Mouse (Mus musculus) hindbrain, embryonic 16.5 days (tissue): ENCODE results near the gene Clasp2. TPM values are rescaled to one million over a fixed set of nuclear protein-coding genes. Genes with fewer than 3 reads are reported as not detected.

ENCODE experiments used
- ATAC-seq: fragments of 200-750 bp; cut with Nextera tagmentation; 2 replicates; pipeline ENCODE4 v1.8.0; 2017; ENCODE audit warnings: moderate TSS enrichment, moderate library complexity
- H3K27ac ChIP-seq: fragments of 300-500 bp; sonication (generic); 2 replicates; pipeline ENCODE4 v1.5.1; 2014; ENCODE audit warnings: low read depth, mild to moderate bottlenecking, control low read depth, low read length, moderate library complexity
- H3K27me3 ChIP-seq: fragments of 300-500 bp; sonication (generic); replicated peaks from 2 replicates; pipeline ENCODE4 v1.6.1; 2014; ENCODE audit warnings: low read length; ENCODE audit not compliant: control insufficient read depth, insufficient read depth
- H3K36me3 ChIP-seq: fragments of 300-500 bp; sonication (generic); 2 replicates; pipeline ENCODE4 v1.6.1; 2014; ENCODE audit warnings: mild to moderate bottlenecking, low read length, moderate library complexity, mixed read lengths; ENCODE audit not compliant: control insufficient read depth, insufficient read depth
- H3K4me1 ChIP-seq: fragments of 300-500 bp; sonication (generic); 2 replicates; pipeline ENCODE4 v1.6.1; 2014; ENCODE audit warnings: low read depth, low read length; ENCODE audit not compliant: control insufficient read depth, insufficient read depth
- H3K4me2 ChIP-seq: fragments of 300-500 bp; sonication (generic); 2 replicates; pipeline ENCODE4 v1.6.1; 2014; ENCODE audit warnings: mild to moderate bottlenecking, low read length, control low read depth, moderate library complexity
- H3K4me3 ChIP-seq: fragments of 300-500 bp; sonication (generic); 2 replicates; pipeline ENCODE4 v1.5.1; 2014; ENCODE audit warnings: mild to moderate bottlenecking, low read length, control low read depth, moderate library complexity
- H3K9ac ChIP-seq: fragments of 300-500 bp; sonication (generic); 2 replicates; pipeline ENCODE4 v1.6.1; 2014; ENCODE audit warnings: low read depth, mild to moderate bottlenecking, control low read depth, low read length, moderate library complexity
- H3K9me3 ChIP-seq: fragments of 300-500 bp; sonication (generic); 2 replicates; pipeline ENCODE4 v1.6.1; 2014; ENCODE audit warnings: mild to moderate bottlenecking, low read length, moderate library complexity; ENCODE audit not compliant: control insufficient read depth
- WGBS: fragments of 180-500 bp; shearing (Covaris S2); extraction: QIAGEN DNeasy Blood & Tissue Kit; methylation state at CpG from one replicate; pipeline ENCODE4 v1.1.7; 2014; 5-methylcytosine and 5-hydroxymethylcytosine counted together
- polyA plus RNA-seq: library from polyadenylated mRNA; unstranded; fragments of >200 nt; fragmentation: Nextera tagmentation; extraction: Ambion mirVana; gene quantifications from 2 replicates; pipeline ENCODE4 v1.2.1, GENCODE M21; 2015

The Clasp2 gene
- polyA plus RNA-seq, result 115 and 122 TPM in 2 replicates

DNA sequence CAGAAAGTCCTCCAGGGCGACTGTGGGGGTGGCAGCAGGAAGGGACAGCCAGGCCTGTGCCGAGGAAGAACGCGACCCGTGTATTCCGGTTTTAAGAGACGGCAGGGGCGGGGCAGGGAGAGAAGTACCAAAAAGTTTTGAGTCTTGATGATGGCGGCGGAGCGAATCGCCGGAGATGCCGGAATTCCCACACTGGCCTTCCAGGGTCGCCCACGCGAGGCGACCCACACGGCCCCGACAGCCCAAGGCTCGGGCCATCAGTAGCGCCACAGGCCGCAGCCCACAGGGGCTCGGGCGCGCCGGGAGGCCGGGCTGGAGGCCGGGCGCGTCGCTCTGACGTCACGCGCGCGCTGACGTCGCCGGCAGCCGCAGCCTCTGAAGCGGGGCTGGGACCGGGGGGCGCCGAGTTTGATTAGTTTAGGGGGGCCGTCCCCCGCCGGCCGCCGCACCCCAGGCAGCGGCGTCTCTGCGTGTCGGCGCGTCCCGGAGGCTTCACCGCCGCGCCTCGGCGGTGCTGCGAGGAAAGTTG, at the start of gene Clasp2:
Gene Clasp2 (plus strand): TSS at position 366 of the 529 bp plus-strand sequence.
- peak within 1 kb of the TSS; percentile 58 for H3K27ac ChIP-seq
- no peaks in the 10 kb centered on the region for H3K9me3 ChIP-seq
- H3K27me3 ChIP-seq, result no peaks in the 10 kb centered on the region
- H3K36me3 ChIP-seq, result no peaks in the 10 kb centered on the region
- H3K4me3 ChIP-seq, result peak within 1 kb of the TSS; percentile 97
- H3K4me1 ChIP-seq, result peaks cover 12% of the 10 kb centered on the region
- WGBS, result under 1% methylated on average over 47 of the region's 63 CpGs
- H3K4me2 ChIP-seq, result peak within 1 kb of the TSS; percentile 83
- H3K9ac ChIP-seq, result peak within 1 kb of the TSS; percentile 67
- peak; percentile 96 for ATAC-seq

DNA sequence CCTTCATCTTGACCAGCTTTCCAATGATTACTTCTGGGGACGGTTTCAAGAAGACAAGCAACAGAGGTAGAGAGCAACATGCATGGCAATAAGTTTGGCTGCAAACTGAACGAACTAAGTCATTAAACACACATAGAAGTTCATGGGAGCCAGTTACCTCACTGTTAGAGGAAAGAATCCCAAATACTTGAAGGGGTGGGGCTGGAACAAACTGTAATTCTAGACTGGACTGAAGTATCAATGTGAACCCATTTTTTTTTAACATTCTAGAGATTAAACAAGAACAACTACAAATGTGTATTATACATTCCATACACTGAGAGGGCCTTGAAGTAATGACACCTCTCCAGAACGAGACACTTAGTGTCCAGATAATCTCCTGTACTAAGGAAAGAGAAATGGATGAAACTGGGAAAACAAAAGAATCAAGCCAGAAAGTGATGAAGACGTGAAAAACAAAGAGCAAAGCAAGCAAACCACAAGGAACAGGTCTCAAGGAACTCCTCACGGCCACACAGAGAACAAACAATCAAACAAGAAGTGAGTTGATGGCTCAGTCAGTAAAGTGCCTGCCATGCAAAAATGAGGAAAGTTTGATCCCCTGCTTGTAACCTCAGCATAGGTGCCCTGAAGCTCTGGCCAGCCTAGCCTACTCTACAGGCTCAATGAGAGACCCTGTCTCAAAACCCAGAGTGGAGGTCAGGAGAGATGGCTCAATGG, 39.7 kb upstream of the Clasp2 start:
- no peak for ATAC-seq
- Histone ChIP-seq H3K27me3 (no peaks in the 10 kb centered on the region), H3K4me3 (no peak overlapping the region), H3K36me3 (peaks cover 5% of the 10 kb centered on the region), H3K9ac (no peak overlapping the region), H3K9me3 (no peaks in the 10 kb centered on the region), H3K4me1 (peaks cover 12% of the 10 kb centered on the region), H3K27ac (no peak overlapping the region), H3K4me2 (no peak overlapping the region)
- WGBS, result 87% methylated on average over 5 of the region's 5 CpGs

DNA sequence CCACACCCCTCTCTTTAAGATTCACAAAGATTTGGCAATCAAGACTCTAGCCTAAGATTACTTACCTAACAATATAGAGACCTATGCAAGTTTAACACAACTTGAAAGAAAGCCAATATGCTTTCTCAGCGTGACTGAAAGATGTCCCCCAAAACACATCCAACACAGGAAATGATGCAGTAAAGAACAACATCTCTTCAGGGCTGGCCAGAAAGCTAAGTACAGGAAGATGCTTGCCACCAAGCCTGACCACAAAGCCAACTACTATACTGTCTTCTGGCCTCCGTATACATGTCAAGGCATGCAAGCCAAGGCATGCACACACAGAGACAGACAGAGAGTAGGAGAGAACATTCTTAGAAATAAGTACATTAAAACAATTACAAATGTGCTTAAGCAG, 35.2 kb upstream of the Clasp2 start:
- 82% methylated on average over 2 of the region's 2 CpGs for WGBS
- no peaks in the 10 kb centered on the region for H3K36me3 ChIP-seq
- no peaks in the 10 kb centered on the region for H3K27me3 ChIP-seq
- peak overlapping the region; percentile 77 for H3K4me2 ChIP-seq
- peaks cover 17% of the 10 kb centered on the region for H3K4me1 ChIP-seq
- H3K4me3 ChIP-seq, result no peak overlapping the region
- no peak overlapping the region for H3K27ac ChIP-seq
- no peaks in the 10 kb centered on the region for H3K9me3 ChIP-seq
- ATAC-seq, result no peak
- no peak overlapping the region for H3K9ac ChIP-seq

DNA sequence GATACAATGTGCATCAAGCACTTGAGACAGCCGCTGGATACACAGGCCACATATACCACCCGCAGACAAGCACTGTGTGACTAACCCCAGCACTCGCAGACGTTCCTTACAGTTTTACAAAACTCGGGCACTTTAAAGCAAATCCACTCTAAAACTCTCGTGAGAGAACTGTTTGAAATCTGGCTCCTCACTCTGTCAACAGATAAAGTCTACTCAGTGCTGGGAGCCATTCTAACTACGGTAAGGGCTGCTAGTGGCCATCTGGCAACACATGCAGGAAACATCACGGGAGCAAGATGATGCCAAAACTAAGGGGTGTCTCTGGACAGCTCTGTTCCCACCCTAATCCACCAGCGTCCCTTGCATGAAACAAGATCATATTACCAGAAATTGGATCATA, 34.4 kb upstream of the Clasp2 start:
- no peaks in the 10 kb centered on the region for H3K27me3 ChIP-seq
- peaks cover 17% of the 10 kb centered on the region for H3K4me1 ChIP-seq
- H3K27ac ChIP-seq, result no peak overlapping the region
- H3K4me3 ChIP-seq, result peak overlapping the region; percentile 94
- no peak for ATAC-seq
- H3K9me3 ChIP-seq, result no peaks in the 10 kb centered on the region
- H3K9ac ChIP-seq, result no peak overlapping the region
- 57% methylated on average over 9 of the region's 9 CpGs for WGBS
- H3K4me2 ChIP-seq, result peak overlapping the region; percentile 77
- no peaks in the 10 kb centered on the region for H3K36me3 ChIP-seq

DNA sequence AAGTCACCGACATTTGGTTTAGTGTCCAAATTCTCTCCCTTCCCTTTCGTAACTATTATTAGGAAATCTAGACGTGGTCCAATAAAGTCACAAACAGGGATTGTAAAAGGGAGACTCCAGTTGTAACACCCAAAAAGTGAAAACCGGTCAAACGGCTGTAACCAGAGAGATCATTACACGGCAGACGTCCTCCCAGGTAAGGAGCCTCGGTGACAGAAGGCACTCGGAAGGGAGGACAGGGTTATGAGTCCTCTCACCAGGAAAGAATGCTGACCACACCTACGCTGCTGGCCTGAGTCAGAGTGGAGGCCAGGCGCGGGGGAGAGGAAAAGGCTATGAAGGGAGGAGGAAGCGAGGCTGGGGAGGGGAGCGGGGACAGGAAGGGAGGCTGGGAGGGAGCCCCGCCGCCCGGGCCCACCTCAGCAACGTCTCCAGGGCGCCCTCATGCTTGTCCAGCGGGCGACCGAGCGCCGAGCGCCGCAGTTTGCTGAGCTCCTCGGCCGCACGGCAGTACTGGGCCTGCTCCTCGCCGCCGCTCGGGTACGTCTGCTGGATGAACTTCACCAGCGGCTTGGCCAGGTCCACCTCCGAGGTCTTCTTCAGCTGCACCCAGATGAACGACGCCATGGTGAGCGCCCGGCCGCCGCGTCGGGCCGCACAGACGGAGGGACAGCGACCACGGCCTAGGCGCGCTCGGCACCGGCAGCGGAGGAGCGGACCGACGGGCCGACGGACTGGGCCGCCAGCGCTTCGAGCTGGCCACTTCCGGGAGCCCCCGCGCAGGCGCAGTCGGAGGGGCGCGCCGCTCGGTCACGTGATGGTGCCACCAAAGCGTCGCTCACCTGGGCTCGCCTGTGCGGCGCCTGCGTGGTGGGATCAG, 33.6 kb upstream of the Clasp2 start, which contains the start of gene Pdcd6ip:
Gene Pdcd6ip (minus strand): TSS at position 779 of the 880 bp plus-strand sequence.
- Histone ChIP-seq H3K4me1 (peaks cover 17% of the 10 kb centered on the region), H3K27me3 (no peaks in the 10 kb centered on the region), H3K27ac (peak within 1 kb of the TSS; percentile 84), H3K36me3 (no peaks in the 10 kb centered on the region), H3K4me3 (peak within 1 kb of the TSS; percentile 94), H3K9ac (peak within 1 kb of the TSS; percentile 96), H3K9me3 (no peaks in the 10 kb centered on the region), H3K4me2 (peak within 1 kb of the TSS; percentile 77)
- 1% methylated on average over 76 of the region's 77 CpGs for WGBS
- ATAC-seq, result peak; percentile 93

DNA sequence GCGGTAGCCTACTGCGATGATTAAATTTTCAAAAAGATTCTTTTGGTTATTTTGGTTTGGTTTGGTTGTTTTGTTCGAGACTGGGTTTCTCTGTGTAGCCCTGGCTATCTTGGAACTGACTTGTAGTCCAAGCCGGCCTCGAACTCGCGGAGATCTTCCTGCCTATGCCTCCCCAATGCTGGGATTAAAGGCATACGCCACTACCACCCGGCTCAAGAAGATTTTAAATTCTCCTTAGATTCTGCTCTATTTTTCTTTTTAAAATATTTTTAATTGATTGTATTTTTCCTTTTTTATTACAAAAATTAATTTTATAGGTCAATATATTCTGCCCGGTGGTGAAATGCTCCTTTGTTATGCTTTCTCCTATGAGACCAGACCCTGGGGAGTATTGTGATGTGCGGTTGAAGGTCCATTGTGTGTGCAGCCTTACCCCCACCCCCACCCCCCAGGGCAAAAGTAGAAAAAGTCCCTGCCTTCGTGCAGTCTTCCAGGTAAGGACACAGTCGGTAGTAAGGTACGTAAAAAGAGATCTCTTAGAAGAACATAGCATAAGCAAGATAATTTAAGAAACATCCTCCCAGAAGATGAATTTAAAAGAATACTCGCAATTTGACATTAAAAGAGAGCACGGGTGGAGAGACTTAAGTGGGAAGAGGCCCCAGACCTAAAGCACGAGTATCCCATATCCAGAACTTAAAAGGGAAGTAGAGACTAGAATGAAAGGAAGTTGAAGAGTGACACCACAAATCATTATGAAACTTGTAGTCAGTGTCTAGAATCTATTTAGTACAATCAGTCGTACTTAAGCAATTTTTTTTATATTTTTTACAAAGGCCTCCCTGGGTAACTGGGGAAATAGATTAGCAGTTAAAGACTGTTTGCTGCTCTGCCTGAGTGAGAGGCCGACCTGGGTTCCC, 32.7 kb upstream of the Clasp2 start:
- Histone ChIP-seq H3K27ac (peak overlapping the region; percentile 84), H3K4me1 (peaks cover 17% of the 10 kb centered on the region)
- no peak for ATAC-seq

DNA sequence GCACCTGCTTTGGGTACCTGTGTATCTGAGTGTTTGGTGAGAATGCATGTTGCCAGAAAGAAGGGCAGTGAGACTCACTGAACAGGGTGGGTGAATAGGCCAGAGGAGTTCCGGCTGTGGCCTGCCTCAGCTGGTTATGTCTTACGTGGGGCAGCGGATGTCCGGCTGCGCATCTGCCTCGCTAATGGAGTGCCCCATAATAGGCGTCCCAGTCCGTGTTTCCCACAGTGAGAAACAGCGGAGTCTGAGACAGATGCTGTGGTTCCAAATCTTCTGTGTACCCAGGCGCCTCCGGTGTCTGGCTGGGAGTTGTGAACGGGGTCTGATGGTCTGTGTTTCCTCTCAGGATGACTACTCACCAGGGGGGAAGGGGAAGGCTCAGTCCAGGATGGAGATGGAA, 30.4 kb upstream of the Clasp2 start:
- H3K4me3 ChIP-seq, result no peak overlapping the region
- no peak overlapping the region for H3K9ac ChIP-seq
- H3K27me3 ChIP-seq, result no peaks in the 10 kb centered on the region
- no peak for ATAC-seq
- H3K4me1 ChIP-seq, result peaks cover 13% of the 10 kb centered on the region
- H3K27ac ChIP-seq, result no peak overlapping the region
- H3K9me3 ChIP-seq, result no peaks in the 10 kb centered on the region
- no peaks in the 10 kb centered on the region for H3K36me3 ChIP-seq
- no peak overlapping the region for H3K4me2 ChIP-seq
- 78% methylated on average over 12 of the region's 12 CpGs for WGBS

More for the DNA sequence above, 32.7 kb upstream of the Clasp2 start:
- H3K4me2 ChIP-seq, result peak overlapping the region; percentile 77
- peak overlapping the region; percentile 94 for H3K4me3 ChIP-seq
- no peaks in the 10 kb centered on the region for H3K27me3 ChIP-seq
- 56% methylated on average over 19 of the region's 19 CpGs for WGBS
- H3K9me3 ChIP-seq, result no peaks in the 10 kb centered on the region
- H3K9ac ChIP-seq, result peak overlapping the region; percentile 96
- no peaks in the 10 kb centered on the region for H3K36me3 ChIP-seq

DNA sequence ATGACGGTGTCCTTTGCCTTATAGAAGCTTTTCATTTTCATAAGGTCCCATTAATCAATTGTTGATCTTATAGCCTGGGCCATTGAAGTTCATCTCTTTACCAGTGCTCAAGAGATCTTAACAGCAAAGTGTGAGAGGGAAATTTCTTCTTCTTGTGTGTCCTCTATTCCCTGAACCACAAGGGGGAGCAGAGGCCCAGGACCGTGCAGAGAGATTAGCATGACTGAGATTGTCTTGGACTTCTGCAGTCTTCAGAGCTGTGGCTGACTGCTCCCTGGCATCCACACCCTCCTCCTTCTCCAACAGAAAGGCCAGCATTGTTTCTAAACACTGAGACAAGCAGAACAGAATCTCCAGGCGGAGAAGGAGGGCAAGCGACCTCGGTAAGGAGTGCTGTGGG, 22.2 kb upstream of the Clasp2 start:
- no peaks in the 10 kb centered on the region for H3K4me1 ChIP-seq
- H3K4me3 ChIP-seq, result no peak overlapping the region
- no peak overlapping the region for H3K9ac ChIP-seq
- no peaks in the 10 kb centered on the region for H3K27me3 ChIP-seq
- no peak overlapping the region for H3K4me2 ChIP-seq
- no peak overlapping the region for H3K27ac ChIP-seq
- H3K36me3 ChIP-seq, result no peaks in the 10 kb centered on the region
- H3K9me3 ChIP-seq, result no peaks in the 10 kb centered on the region
- 38% methylated on average over 5 of the region's 5 CpGs for WGBS
- ATAC-seq, result peak; percentile 69; the same call in 1 of the 2 replicates
